Mouse (Mus musculus): Measurements from ENCODE around the gene Mettl24. TPM values are rescaled to one million over a fixed set of nuclear protein-coding genes. Genes with fewer than 3 reads are reported as not detected.

Gene Mettl24
- total and polyA plus RNA-seq, 2 experiments from 2014 or later, result 2.9 to 4.7 TPM

- Histone ChIP-seq H3K9me3 (replicated peaks; ENCODE audit: control insufficient read depth, low read length) (no peaks in the 10 kb centered on the region), H3K27ac (ENCODE audit: low read depth) (peak overlapping the region; percentile 72), H3K4me2 (ENCODE audit: low read depth, low read length) (peak overlapping the region; percentile 52), H3K9ac (replicated peaks; ENCODE audit: low read depth, low read length) (peak overlapping the region; percentile 29; the same call in 1 of the 2 replicates), H3K4me1 (ENCODE audit: control insufficient read depth, insufficient read depth) (0 out of 2 replicates have a peak, but pooled peaks cover 3% of the 10 kb centered on the region), H3K4me3 (ENCODE audit: low read depth, low read length) (peak overlapping the region; percentile 19; the same call in 1 of the 2 replicates), H3K27me3 (ENCODE audit: control insufficient read depth, insufficient read depth, low read length) (no peaks in the 10 kb centered on the region), H3K36me3 (replicated peaks; ENCODE audit: control insufficient read depth, insufficient read depth, low read length) (peaks cover 57% of the 10 kb centered on the region)
- DNase-seq (ENCODE audit: low spot score) (no peak), ATAC-seq (ENCODE audit: insufficient read depth, low read depth) (no peak)
- no peak for TF ChIP-seq CTCF (IDR thresholded peaks at IDR 0.05; ENCODE audit: low read depth)
- TF ChIP-seq EP300 (IDR thresholded peaks at IDR 0.05; ENCODE audit: low read depth), result no peak
- 65% methylated on average over 5 of the region's 5 CpGs for WGBS
Measured at GRCm38 (mm10) chr10:40843841-40844240, 160.8 kb downstream of the Mettl24 start.

DNA sequence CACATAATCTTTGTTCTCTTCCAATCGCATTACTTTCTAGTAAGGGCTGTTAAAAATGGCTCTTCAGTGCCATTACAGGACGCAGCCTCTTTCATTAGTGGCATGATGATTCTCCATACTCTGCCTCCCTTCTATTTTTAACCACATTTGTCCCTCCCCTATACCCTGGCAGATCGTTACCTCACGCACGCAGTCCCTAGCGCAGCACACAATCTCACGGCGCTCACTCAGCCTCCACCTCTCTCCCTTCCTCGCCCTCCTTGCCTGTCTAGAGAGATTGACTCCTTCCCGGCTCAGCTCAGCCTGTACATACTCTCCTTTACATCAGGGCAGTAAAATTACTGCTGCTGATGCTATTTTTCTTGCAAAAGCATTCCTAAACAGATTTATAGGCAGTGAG is 161.5 kb downstream of the Mettl24 start:
- Histone ChIP-seq H3K4me2 (ENCODE audit: low read depth, low read length) (peak overlapping the region; percentile 52), H3K27ac (ENCODE audit: low read depth) (peak overlapping the region; percentile 72), H3K27me3 (ENCODE audit: control insufficient read depth, insufficient read depth, low read length) (no peaks in the 10 kb centered on the region), H3K36me3 (replicated peaks; ENCODE audit: control insufficient read depth, insufficient read depth, low read length) (peaks cover 59% of the 10 kb centered on the region), H3K4me1 (ENCODE audit: control insufficient read depth, insufficient read depth) (0 out of 2 replicates have a peak, but pooled peaks cover 3% of the 10 kb centered on the region), H3K4me3 (ENCODE audit: low read depth, low read length) (peak overlapping the region; percentile 19; the same call in 1 of the 2 replicates), H3K9me3 (replicated peaks; ENCODE audit: control insufficient read depth, low read length) (no peaks in the 10 kb centered on the region), H3K9ac (replicated peaks; ENCODE audit: low read depth, low read length) (no peak overlapping the region)
- DNase-seq (ENCODE audit: low spot score) (peak; percentile 66), ATAC-seq (ENCODE audit: insufficient read depth, low read depth) (peak; percentile 89)
- TF ChIP-seq EP300 (IDR thresholded peaks at IDR 0.05; ENCODE audit: low read depth) (no peak), CTCF (IDR thresholded peaks at IDR 0.05; ENCODE audit: low read depth) (no peak)
- WGBS, result 31% methylated on average over 10 of the region's 10 CpGs

- Histone ChIP-seq H3K27ac (ENCODE audit: low read depth) (no peak overlapping the region), H3K36me3 (replicated peaks; ENCODE audit: control insufficient read depth, insufficient read depth, low read length) (peaks cover 66% of the 10 kb centered on the region), H3K4me2 (ENCODE audit: low read depth, low read length) (no peak overlapping the region), H3K4me3 (ENCODE audit: low read depth, low read length) (no peak overlapping the region), H3K4me1 (ENCODE audit: control insufficient read depth, insufficient read depth) (no peaks in the 10 kb centered on the region), H3K27me3 (ENCODE audit: control insufficient read depth, insufficient read depth, low read length) (no peaks in the 10 kb centered on the region), H3K9ac (replicated peaks; ENCODE audit: low read depth, low read length) (no peak overlapping the region), H3K9me3 (replicated peaks; ENCODE audit: control insufficient read depth, low read length) (no peaks in the 10 kb centered on the region)
- 57% methylated on average over 6 of the region's 6 CpGs for WGBS
- no peak for DNase-seq (ENCODE audit: low spot score)
- TF ChIP-seq CTCF (IDR thresholded peaks at IDR 0.05; ENCODE audit: low read depth) (no peak), EP300 (IDR thresholded peaks at IDR 0.05; ENCODE audit: low read depth) (no peak)
- ATAC-seq (ENCODE audit: insufficient read depth, low read depth), result no peak
Measured at GRCm38 (mm10) chr10:40845626-40846025, 162.5 kb downstream of the Mettl24 start.

DNA sequence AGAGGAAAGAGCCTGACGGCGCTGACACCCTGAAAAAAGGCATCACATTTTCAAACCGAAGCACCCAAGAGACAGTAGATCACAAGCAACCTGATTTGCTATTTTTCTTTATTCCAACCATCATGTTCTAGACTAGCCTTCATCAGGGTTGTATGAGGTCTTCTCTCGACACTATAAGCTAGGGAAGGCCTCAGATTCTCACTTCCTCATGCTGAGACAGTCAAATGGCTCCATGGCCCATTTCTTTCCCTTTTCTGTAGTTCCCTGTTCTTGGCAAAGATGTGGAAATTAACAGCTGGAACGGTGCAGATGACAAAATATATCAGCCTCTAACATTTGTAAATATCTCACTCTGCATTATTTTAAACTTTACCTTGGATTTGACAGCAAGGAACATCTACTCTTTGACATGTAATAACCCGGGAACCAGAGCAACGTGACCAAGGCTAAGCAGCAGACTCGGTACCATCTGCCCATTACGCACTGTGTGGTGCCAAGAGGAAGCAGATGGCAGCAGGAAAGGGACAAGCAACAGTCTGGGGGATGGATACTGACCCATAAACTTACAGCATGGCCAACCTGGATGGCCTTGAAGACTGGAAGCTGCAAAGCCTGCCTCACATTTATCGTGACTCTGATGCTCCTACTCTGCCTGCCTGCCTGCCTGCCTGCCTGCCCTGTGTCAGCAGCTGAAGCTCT is 164.2 kb downstream of the Mettl24 start:
- H3K9ac ChIP-seq (replicated peaks; ENCODE audit: low read depth, low read length), result no peak overlapping the region
- no peak for DNase-seq (ENCODE audit: low spot score)
- no peak overlapping the region for H3K4me3 ChIP-seq (ENCODE audit: low read depth, low read length)
- no peak for ATAC-seq (ENCODE audit: insufficient read depth, low read depth)
- 94% methylated on average over 10 of the region's 10 CpGs for WGBS
- H3K9me3 ChIP-seq (replicated peaks; ENCODE audit: control insufficient read depth, low read length), result no peaks in the 10 kb centered on the region
- no peak overlapping the region for H3K4me2 ChIP-seq (ENCODE audit: low read depth, low read length)
- no peaks in the 10 kb centered on the region for H3K27me3 ChIP-seq (ENCODE audit: control insufficient read depth, insufficient read depth, low read length)
- H3K4me1 ChIP-seq (ENCODE audit: control insufficient read depth, insufficient read depth), result no peaks in the 10 kb centered on the region
- TF ChIP-seq EP300 (IDR thresholded peaks at IDR 0.05; ENCODE audit: low read depth) (no peak), CTCF (IDR thresholded peaks at IDR 0.05; ENCODE audit: low read depth) (no peak)
- H3K36me3 ChIP-seq (replicated peaks; ENCODE audit: control insufficient read depth, insufficient read depth, low read length), result peaks cover 53% of the 10 kb centered on the region
- H3K27ac ChIP-seq (ENCODE audit: low read depth), result no peak overlapping the region

- TF ChIP-seq EP300 (IDR thresholded peaks at IDR 0.05; ENCODE audit: low read depth), result no peak
- TF ChIP-seq CTCF (IDR thresholded peaks at IDR 0.05; ENCODE audit: low read depth), result no peak
- H3K36me3 ChIP-seq (replicated peaks; ENCODE audit: control insufficient read depth, insufficient read depth, low read length), result peaks cover 39% of the 10 kb centered on the region
- H3K4me1 ChIP-seq (ENCODE audit: control insufficient read depth, insufficient read depth), result no peaks in the 10 kb centered on the region
- DNase-seq (ENCODE audit: low spot score) (no peak), ATAC-seq (ENCODE audit: insufficient read depth, low read depth) (no peak)
- no peaks in the 10 kb centered on the region for H3K9me3 ChIP-seq (replicated peaks; ENCODE audit: control insufficient read depth, low read length)
- H3K27me3 ChIP-seq (ENCODE audit: control insufficient read depth, insufficient read depth, low read length), result no peaks in the 10 kb centered on the region
- H3K27ac ChIP-seq (ENCODE audit: low read depth), result no peak overlapping the region
- no peak overlapping the region for H3K4me2 ChIP-seq (ENCODE audit: low read depth, low read length)
- no peak overlapping the region for H3K9ac ChIP-seq (replicated peaks; ENCODE audit: low read depth, low read length)
- 79% methylated on average over 2 of the region's 2 CpGs for WGBS
- H3K4me3 ChIP-seq (ENCODE audit: low read depth, low read length), result no peak overlapping the region
Measured at GRCm38 (mm10) chr10:40850644-40851043, 167.6 kb downstream of the Mettl24 start.

DNA sequence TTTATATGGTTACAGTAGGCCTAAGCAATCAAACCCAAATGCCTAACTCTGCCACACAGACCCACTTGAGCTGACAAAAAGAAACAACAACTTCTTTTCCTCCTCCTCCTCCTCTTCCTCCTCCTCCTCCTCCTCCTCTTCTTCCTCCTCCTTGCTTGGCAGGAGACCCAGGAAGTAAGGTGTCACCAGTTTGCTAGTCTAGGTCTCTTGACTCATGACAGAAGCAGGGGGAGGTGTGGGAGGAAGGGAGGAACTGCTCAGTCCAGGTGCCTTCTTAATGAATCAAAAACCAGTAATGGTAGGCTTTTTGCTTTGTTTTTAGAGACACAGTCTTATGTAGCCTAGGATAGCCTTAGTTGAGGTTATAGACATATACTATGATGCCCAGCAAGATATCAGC is 168.1 kb downstream of the Mettl24 start:
- TF ChIP-seq EP300 (IDR thresholded peaks at IDR 0.05; ENCODE audit: low read depth) (no peak), CTCF (IDR thresholded peaks at IDR 0.05; ENCODE audit: low read depth) (no peak)
- no peak overlapping the region for H3K27ac ChIP-seq (ENCODE audit: low read depth)
- no peak for DNase-seq (ENCODE audit: low spot score)
- no peak overlapping the region for H3K4me2 ChIP-seq (ENCODE audit: low read depth, low read length)
- ATAC-seq (ENCODE audit: insufficient read depth, low read depth), result no peak
- H3K9ac ChIP-seq (replicated peaks; ENCODE audit: low read depth, low read length), result no peak overlapping the region
- H3K4me1 ChIP-seq (ENCODE audit: control insufficient read depth, insufficient read depth), result no peaks in the 10 kb centered on the region
- no peak overlapping the region for H3K4me3 ChIP-seq (ENCODE audit: low read depth, low read length)
- no peaks in the 10 kb centered on the region for H3K9me3 ChIP-seq (replicated peaks; ENCODE audit: control insufficient read depth, low read length)
- peaks cover 39% of the 10 kb centered on the region for H3K36me3 ChIP-seq (replicated peaks; ENCODE audit: control insufficient read depth, insufficient read depth, low read length)
- no peaks in the 10 kb centered on the region for H3K27me3 ChIP-seq (ENCODE audit: control insufficient read depth, insufficient read depth, low read length)

All from heart, postnatal 0 days (tissue).